Mouse (Mus musculus): ENCODE data around the gene Hs2st1.

DNA sequence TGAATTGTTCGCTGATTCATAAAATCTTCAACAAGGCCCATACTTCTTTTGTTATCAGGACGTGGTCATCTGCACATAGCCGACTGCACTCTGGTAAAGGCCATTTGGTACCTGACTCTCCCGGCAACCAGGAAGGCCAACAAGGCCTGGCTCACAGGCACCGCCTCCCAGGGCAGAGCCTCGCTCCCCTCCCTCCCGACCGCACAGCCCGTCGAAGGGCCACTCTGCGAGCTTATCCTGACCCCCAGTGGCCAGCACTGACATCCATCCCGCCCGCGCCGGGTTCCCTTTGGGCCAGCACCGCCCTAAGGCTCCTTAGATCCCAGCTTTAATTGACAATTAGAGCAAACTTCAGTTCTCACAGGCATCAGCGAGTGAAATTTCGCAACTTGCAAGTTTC lies 189.1 kb downstream of the Hs2st1 start:
- TF ChIP-seq EP300 (IDR thresholded peaks at IDR 0.05; ENCODE audit: low read depth) = no peak
- TF ChIP-seq CTCF (IDR thresholded peaks at IDR 0.05; ENCODE audit: low read depth) = peak; percentile 81

Data from liver, postnatal 0 days (tissue).